Mouse (Mus musculus) intestine, embryonic 15.5 days (tissue): Measurements from ENCODE around the gene Rarg. TPM values are rescaled to one million over a fixed set of nuclear protein-coding genes. Genes with fewer than 3 reads are reported as not detected.

ENCODE experiments used
- ATAC-seq: fragments of 200-750 bp; cut with Nextera tagmentation; 2 replicates; pipeline ENCODE4 v1.8.0; 2017; ENCODE audit warnings: moderate TSS enrichment, moderate library complexity
- H3K27ac ChIP-seq: fragments of 300-500 bp; sonication (generic); 2 replicates; pipeline ENCODE4 v1.5.1; 2015; ENCODE audit warnings: mild to moderate bottlenecking, inconsistent platforms
- H3K27me3 ChIP-seq: fragments of 300-500 bp; sonication (generic); replicated peaks from 2 replicates; pipeline ENCODE4 v1.6.1; 2015; ENCODE audit warnings: inconsistent platforms
- H3K36me3 ChIP-seq: fragments of 300-500 bp; sonication (generic); 2 replicates; pipeline ENCODE4 v1.6.1; 2015; ENCODE audit warnings: inconsistent platforms
- H3K4me1 ChIP-seq: fragments of 300-500 bp; sonication (generic); replicated peaks from 2 replicates; pipeline ENCODE4 v1.6.1; 2015; ENCODE audit warnings: inconsistent platforms
- H3K4me2 ChIP-seq: fragments of 300-500 bp; sonication (generic); replicated peaks from 2 replicates; pipeline ENCODE4 v1.6.1; 2015; ENCODE audit warnings: mild to moderate bottlenecking, inconsistent platforms
- H3K4me3 ChIP-seq: fragments of 300-500 bp; sonication (generic); replicated peaks from 2 replicates; pipeline ENCODE4 v1.5.1; 2015; ENCODE audit warnings: inconsistent platforms
- H3K9ac ChIP-seq: fragments of 300-500 bp; sonication (generic); 2 replicates; pipeline ENCODE4 v1.6.1; 2015; ENCODE audit warnings: inconsistent platforms
- H3K9me3 ChIP-seq: fragments of 300-500 bp; sonication (generic); 2 replicates; pipeline ENCODE4 v1.6.1; 2016; ENCODE audit warnings: inconsistent platforms
- WGBS: fragments of 180-500 bp; shearing (Covaris S2); methylation state at CpG from one replicate; pipeline ENCODE4 v1.1.7; 2015; 5-methylcytosine and 5-hydroxymethylcytosine counted together
- polyA plus RNA-seq: library from polyadenylated mRNA; unstranded; fragments of >200 nt; fragmentation: Nextera tagmentation; extraction: Ambion mirVana; gene quantifications from 2 replicates; pipeline ENCODE4 v1.2.1, GENCODE M21; 2015

Rarg gene
- polyA plus RNA-seq, 1 experiment from 2014 or later, result 16.5 TPM

DNA sequence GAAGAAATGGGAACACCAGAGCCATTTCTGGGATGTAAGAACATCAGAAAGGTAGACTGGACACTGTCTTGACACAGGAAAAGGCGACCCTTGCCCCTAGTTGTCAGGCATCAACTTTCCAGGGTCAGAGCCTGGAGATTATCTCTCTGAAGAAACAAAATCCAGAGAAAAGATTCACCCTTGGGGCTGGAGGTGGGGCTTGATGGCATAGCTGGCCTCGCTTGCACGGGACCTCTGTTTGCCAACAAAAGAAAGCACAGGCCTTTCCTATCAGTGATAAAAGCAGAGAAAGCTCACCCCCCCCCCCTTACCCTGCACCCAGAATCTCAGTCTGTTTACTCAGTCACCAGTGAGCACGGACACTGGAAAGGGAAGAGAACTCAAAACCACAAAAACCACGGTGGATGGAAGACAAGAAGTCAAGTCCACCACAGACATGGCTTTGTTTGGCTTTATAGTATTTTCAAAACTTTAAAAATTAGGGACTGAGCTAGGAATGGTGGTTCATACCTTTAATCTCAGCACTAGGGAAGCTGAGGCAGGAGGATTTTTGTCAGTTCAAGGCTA, 64.4 kb downstream of the Rarg start:
- H3K27me3 ChIP-seq, result no peaks in the 10 kb centered on the region
- no peak overlapping the region for H3K4me3 ChIP-seq
- H3K4me1 ChIP-seq, result peaks cover 25% of the 10 kb centered on the region
- 44% methylated on average over 5 of the region's 5 CpGs for WGBS
- no peaks in the 10 kb centered on the region for H3K36me3 ChIP-seq
- H3K9me3 ChIP-seq, result no peaks in the 10 kb centered on the region
- no peak overlapping the region for H3K9ac ChIP-seq
- H3K4me2 ChIP-seq, result no peak overlapping the region
- H3K27ac ChIP-seq, result no peak overlapping the region
- ATAC-seq, result no peak

DNA sequence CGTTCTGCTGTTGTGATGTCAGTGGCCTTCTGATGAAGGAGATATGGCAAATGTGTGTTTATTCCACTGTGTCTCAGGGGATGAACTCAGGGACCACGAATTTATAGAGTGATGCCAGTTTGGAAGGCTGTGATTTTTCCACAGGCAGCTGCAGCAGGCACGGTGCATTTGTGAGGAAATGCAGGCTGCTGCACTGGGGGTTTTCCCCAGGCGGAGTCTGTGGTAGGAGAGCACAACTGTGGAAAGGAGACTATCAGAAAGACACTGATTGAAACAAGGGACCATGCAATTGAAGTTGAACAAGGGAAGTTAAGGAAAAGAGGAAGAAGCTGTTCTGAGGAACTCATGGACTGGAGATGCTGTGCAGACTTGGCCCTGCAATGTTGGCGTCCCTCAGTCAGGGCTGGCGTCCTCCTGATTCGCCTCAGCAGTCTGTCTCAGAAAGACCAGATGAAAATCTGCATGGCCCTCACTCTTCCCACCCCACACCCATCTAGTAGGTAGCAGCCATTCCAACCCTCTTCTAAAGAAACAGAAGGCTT, 65.0 kb downstream of the Rarg start:
- Histone ChIP-seq H3K27ac (no peak overlapping the region), H3K4me1 (peaks cover 25% of the 10 kb centered on the region)
- WGBS, result 41% methylated on average over 7 of the region's 7 CpGs

DNA sequence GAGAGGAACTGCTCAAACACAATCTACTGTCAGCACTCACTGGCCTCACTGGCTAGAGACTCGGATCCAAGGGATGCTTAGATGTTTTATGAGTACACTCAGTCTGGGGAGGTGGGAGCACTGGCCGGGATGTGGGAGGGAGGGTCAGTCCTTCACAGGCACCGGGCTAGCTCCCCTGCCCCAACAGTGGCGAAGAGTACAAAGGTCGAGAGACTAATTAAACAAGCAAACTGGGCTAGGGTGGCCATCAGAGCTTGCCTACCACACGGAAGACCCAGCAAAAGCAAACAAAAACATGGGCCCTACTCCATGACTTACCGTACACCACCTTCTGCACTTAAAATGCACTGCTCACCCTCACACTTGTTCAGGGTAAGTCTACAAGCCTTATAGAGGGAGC, 65.6 kb downstream of the Rarg start:
- Histone ChIP-seq H3K4me1 (peaks cover 25% of the 10 kb centered on the region), H3K9me3 (no peaks in the 10 kb centered on the region), H3K27me3 (no peaks in the 10 kb centered on the region), H3K27ac (no peak overlapping the region), H3K4me3 (no peak overlapping the region), H3K9ac (no peak overlapping the region), H3K36me3 (no peaks in the 10 kb centered on the region), H3K4me2 (no peak overlapping the region)
- ATAC-seq, result peak; percentile 30; the same call in 1 of the 2 replicates
- 39% methylated on average over 7 of the region's 7 CpGs for WGBS

More for the DNA sequence above, 65.0 kb downstream of the Rarg start:
- Histone ChIP-seq H3K4me2 (no peak overlapping the region), H3K4me3 (no peak overlapping the region), H3K36me3 (no peaks in the 10 kb centered on the region), H3K9me3 (no peaks in the 10 kb centered on the region), H3K27me3 (no peaks in the 10 kb centered on the region), H3K9ac (no peak overlapping the region)
- no peak for ATAC-seq

DNA sequence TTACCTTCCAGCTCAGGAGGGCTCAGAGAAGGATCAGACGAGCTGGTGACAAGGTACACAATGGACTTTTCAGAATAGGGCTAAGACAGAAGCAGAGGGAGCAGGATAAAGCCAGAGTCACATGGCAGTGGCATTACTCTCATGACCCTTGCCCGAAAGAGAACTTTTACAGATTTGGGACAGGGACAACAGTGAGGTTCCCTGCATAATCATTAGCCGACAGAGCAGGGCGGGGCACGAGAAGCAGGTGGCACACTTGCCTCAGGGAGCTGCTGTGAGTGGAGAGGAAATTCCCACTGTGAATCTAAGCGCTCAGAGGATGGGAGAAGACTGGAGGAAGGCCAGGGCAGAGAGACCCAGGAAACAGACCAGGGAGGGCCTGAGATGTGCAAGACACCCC, 68.4 kb downstream of the Rarg start:
- peak; percentile 81 for ATAC-seq

DNA sequence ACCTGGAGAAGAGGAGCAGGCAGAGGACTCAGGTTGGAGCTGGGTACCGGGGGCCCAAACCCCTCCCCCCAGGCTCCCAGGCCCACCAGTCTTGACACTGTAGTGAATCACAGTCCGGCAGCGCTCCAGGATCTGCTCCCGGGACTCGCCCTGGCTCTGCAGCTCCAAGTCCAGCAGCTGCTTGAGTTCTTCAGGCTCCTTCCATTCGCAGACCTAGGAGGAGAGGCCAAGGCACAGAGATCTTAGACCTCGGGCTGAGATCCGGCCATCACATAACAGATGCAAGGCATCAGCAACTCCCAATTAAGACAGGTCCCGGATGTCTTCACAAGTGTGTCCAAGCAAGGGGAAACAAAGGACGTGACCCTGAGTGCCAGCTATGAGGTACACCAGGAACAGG, 69.2 kb downstream of the Rarg start:
- H3K4me1 ChIP-seq, result peaks cover 23% of the 10 kb centered on the region
- 0 out of 2 replicates have a peak, but pooled peaks cover 3% of the 10 kb centered on the region for H3K36me3 ChIP-seq
- WGBS, result 75% methylated on average over 10 of the region's 10 CpGs
- H3K27ac ChIP-seq, result no peak overlapping the region
- no peak for ATAC-seq
- H3K4me2 ChIP-seq, result no peak overlapping the region
- H3K4me3 ChIP-seq, result no peak overlapping the region
- H3K9me3 ChIP-seq, result no peaks in the 10 kb centered on the region
- no peak overlapping the region for H3K9ac ChIP-seq
- no peaks in the 10 kb centered on the region for H3K27me3 ChIP-seq

More for the DNA sequence above, 68.4 kb downstream of the Rarg start:
- Histone ChIP-seq H3K4me2 (peak overlapping the region; percentile 41), H3K4me3 (no peak overlapping the region), H3K4me1 (peaks cover 24% of the 10 kb centered on the region), H3K9me3 (no peaks in the 10 kb centered on the region), H3K36me3 (0 out of 2 replicates have a peak, but pooled peaks cover 3% of the 10 kb centered on the region), H3K27ac (no peak overlapping the region), H3K27me3 (no peaks in the 10 kb centered on the region), H3K9ac (no peak overlapping the region; the same call in 1 of the 2 replicates)
- WGBS, result 48% methylated on average over 6 of the region's 6 CpGs

DNA sequence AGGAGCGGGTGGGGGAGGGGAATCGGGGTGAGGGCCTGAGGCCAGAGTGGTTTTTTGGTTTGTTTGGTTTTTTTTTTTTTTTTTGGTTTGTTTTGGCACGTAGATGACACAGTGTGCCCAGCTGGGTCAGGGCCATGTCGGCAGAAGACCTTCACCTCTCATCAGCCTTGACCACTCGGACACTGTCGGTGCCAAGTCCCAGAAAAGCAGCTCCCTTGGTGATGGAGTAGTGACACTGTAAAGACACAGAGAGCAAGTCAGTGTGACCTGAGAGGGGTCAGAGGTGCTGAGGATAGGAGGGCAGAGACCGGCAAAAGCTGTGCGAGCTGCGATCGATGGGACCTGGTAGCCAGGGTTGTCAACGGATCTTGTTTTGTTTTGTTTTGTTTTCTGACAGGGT, 71.1 kb downstream of the Rarg start:
- 77% methylated on average over 11 of the region's 11 CpGs for WGBS

More for the DNA sequence above, 71.1 kb downstream of the Rarg start:
- no peaks in the 10 kb centered on the region for H3K9me3 ChIP-seq
- no peaks in the 10 kb centered on the region for H3K27me3 ChIP-seq
- no peak for ATAC-seq
- peaks cover 13% of the 10 kb centered on the region for H3K4me1 ChIP-seq
- no peak overlapping the region for H3K27ac ChIP-seq
- H3K4me3 ChIP-seq, result no peak overlapping the region
- H3K4me2 ChIP-seq, result no peak overlapping the region
- H3K36me3 ChIP-seq, result 0 out of 2 replicates have a peak, but pooled peaks cover 3% of the 10 kb centered on the region
- H3K9ac ChIP-seq, result no peak overlapping the region

Other genes with a start within 250 kb of the Rarg start
- 263 and 305 TPM in 2 replicates for gene Krt18, start 229.3 kb downstream of the Rarg start, polyA plus RNA-seq
- 122 and 124 TPM in 2 replicates for gene Eif4b, start 183.7 kb downstream of the Rarg start, polyA plus RNA-seq
- 28.2 and 31.8 TPM in 2 replicates for gene Tns2, start 157.1 kb downstream of the Rarg start, polyA plus RNA-seq
- gene Spryd3, start 121.3 kb downstream of the Rarg start, polyA plus RNA-seq, result 20.7 and 24.3 TPM in 2 replicates
- gene Igfbp6, start 113.2 kb downstream of the Rarg start, polyA plus RNA-seq, result 10.9 and 12.7 TPM in 2 replicates
- gene Soat2, start 107.0 kb downstream of the Rarg start, polyA plus RNA-seq, result 12.0 and 14.3 TPM in 2 replicates
- gene Zfp740, start 54.3 kb downstream of the Rarg start, polyA plus RNA-seq, result 41.3 and 44.1 TPM in 2 replicates
- 45.8 and 49.3 TPM in 2 replicates for gene Csad, start 52.8 kb downstream of the Rarg start, polyA plus RNA-seq
- gene Itgb7, start 25.6 kb downstream of the Rarg start, polyA plus RNA-seq, result 10.8 and 12.9 TPM in 2 replicates
- gene Gm9918, start 13.0 kb upstream of the Rarg start, polyA plus RNA-seq, result 0.08 and 0.14 TPM in 2 replicates
- 66.2 and 67.9 TPM in 2 replicates for gene Mfsd5, start 21.9 kb upstream of the Rarg start, polyA plus RNA-seq
- gene Espl1, start 38.7 kb upstream of the Rarg start, polyA plus RNA-seq, result 18.3 and 19.7 TPM in 2 replicates
- gene Pfdn5, start 68.6 kb upstream of the Rarg start, polyA plus RNA-seq, result 306 and 309 TPM in 2 replicates
- gene Myg1, start 74.2 kb upstream of the Rarg start, polyA plus RNA-seq, result 77.8 and 88.4 TPM in 2 replicates
- gene Aaas, start 93.3 kb upstream of the Rarg start, polyA plus RNA-seq, result 58.2 and 62.7 TPM in 2 replicates
- 0.59 and 0.68 TPM in 2 replicates for gene Sp7, start 109.7 kb upstream of the Rarg start, polyA plus RNA-seq
- gene Sp1, start 148.6 kb upstream of the Rarg start, polyA plus RNA-seq, result 9.0 and 9.6 TPM in 2 replicates
- 0.54 and 1.2 TPM in 2 replicates for gene Amhr2, start 187.8 kb upstream of the Rarg start, polyA plus RNA-seq
- 140 and 141 TPM in 2 replicates for gene Prr13, start 201.5 kb upstream of the Rarg start, polyA plus RNA-seq
- gene Pcbp2, start 213.0 kb upstream of the Rarg start, polyA plus RNA-seq, result 178 and 182 TPM in 2 replicates
- gene Gm10337, start 246.2 kb upstream of the Rarg start, polyA plus RNA-seq, result 5.4 TPM in 1 of 2 replicates, not detected in the other